Mouse (Mus musculus) left cerebral cortex, postnatal 14 days (tissue): ENCODE measurements at regions not wholly inside any gene's neighbourhood (a gene's known extent, or its start where the extent isn't known, plus 50 kb on each side); places are given as distances from the start of the nearest gene placed in this dataset.
"Not testable (repeated sequence)": the region's sequence is repeated elsewhere in the genome, so short reads cannot be mapped to it uniquely, and the experiment has no call there.

Source experiments
- DNase-seq, 2 experiments: peaks; one replicate each; pipeline ENCODE4 v3.0.0; 2021 to 2022; ENCODE audit warnings: low spot score in 2 of 2, mixed read lengths in 1 of 2
- intact Hi-C: fragments of 180-260 bp; cut with DNase I; formaldehyde crosslinking; loops from one replicate; pipeline ENCODE4 v1.15.1; 2025

DNA sequence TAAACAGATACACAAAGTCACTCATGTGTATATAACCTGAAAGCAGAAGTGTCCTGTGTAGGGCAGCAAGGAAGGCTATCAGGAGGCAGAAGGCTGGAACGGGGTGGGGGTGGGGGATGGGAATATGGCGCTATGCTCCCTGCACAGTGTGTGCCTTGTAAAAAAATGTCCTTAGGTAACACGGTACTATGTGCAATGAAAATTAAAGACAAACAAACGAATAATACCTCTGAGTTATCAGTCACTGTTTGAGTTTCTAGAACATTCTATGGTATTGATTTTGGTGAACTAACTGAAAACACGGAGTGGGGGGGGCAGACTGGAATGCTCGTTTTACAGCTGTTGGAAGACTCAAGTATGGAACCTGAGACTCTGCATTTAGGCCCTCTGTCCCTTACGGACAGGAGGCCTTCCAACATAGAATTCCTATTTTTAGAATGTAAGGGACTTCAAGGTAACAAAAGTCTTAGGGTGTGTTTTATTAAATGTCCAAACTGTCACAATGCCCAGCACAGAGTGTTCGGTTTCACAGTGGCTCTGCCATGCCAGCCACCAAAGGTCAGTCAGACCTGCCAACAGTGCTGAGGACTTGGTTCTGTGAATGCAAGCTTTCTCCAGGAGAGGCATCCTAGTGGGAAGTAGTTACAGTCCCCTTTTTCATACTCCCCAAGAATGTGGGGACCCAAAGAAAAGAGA, 240.6 kb downstream of the Ano6 start:
- DNase-seq = no peak
- intact Hi-C loops = no loop called here

DNA sequence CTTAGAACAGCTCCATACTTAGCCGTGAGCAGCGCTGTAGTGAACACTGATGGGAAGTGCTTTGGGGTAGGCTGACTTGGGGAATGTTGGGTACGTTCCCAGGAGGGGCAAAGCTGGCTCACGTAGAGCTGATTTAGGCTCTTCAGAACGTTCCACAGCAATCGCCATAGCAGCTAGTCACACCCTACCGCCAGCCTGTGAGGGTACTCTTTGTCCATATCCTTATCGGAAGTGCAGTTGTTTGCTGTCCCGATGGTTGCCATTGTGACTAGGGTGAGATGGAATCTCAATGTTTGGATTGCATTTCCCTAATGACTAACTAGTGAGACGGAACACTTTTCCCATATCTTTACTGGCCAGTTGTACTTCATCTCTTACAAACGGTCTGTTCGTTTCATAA, 244.6 kb downstream of the Ano6 start:
- intact Hi-C loops = no loop called here
- DNase-seq = no peak

DNA sequence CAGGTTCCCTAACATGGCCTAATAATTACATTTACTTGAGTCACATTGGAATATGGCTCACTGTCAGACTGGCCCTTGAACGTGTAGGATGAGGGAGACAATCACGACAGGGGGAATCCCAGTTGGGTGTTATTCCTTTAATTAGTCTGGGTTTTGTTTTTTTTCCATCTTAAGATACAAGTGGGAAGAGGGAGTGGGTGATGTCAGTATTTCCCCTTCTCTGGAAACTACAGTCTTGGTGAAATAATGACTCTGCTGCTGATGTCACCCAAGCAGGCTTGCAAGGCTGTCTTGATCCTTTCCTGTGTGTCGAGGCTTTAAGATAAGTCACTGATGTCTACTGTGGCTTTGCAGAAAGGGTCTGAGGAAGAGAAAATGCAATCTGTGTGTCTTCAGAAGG, 241.8 kb upstream of the Arid2 start:
- DNase-seq = no peak
- intact Hi-C loops = no loop called here

DNA sequence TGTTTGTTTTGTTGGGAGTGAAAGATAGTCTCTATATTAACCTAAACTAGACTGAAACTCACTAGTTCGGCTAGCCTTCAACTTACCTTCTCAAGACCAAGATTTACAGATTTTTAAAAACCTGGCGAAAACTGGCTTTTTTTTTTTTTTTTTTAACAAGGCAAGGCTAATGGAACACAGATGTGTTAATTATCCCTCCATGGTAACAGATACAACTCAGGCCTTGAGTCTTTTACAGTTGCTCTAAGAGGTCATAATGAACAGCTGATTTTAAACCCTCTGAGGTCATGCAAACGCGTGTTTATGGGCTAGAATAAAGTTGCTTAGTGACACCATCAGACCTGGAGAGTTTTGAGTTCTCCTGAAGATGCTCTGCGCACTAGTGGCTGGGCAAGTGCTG, 240.7 kb upstream of the Arid2 start:
- intact Hi-C loops = no loop called here
- no peak for DNase-seq

DNA sequence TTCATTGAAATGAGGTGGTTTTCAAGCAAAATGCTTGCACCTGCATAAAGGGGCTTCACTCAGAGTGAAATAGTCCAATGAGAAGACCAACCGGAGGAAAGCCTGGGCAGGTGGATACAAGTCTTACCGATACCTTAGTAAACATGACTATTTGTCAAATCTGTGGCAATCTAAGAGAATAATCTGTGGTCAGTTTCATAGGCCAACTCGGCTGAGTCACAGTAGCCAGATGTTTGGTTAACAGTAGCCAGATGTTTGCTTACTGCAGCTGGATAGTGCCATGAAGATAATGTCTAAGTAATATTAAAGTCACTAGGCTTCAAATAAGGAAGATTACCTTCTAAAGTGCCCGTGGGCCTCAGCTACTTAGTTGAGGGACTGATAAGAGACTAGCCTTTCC, 236.9 kb upstream of the Arid2 start:
- no peak for DNase-seq
- intact Hi-C loops = no loop called here

DNA sequence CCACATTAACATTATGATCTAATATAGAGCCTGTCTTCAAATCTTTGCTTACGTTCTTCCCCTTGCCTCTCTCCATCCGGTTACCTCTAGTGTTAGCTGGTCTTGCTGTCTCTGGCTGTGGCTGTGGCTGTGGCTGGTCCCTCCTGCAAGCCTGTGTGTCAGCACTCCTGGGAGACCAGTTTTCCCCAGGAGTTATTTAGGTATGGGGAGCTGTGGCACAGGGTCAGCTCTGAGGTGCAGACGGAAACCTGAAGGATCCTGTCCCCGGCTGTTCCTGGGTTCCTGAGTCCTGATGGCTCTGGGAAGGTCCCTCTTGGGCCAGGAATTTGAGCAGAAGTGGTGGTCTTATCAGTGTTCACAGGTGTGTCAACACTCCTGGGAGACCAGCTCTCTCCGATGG, 234.7 kb upstream of the Arid2 start:
- intact Hi-C loops = no loop called here
- no peak for DNase-seq

DNA sequence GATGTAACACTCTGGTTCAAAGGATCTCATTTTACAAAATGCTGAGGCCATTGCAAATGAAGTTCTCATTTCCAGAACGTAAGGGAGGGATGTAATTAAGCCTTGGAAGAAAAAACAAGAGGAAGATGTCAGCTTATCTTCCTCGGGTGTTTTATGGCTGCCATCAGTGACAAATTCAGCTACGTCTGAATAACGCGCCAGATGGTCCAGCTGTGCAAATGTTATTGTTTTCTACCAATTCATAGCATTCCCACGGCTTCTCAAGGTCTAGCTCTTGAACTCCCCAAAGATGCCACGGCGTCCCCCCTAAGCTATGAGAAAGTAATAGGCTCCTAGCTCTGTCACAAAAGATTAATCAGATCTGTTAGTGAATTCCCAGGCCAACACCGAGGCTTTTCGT, 232.0 kb upstream of the Arid2 start:
- intact Hi-C loops = no loop called here
- DNase-seq = no peak

- DNase-seq = no peak
- intact Hi-C loops = no loop called here
These were observed 231.4 kb upstream of the Arid2 start for GRCm38 (mm10) chr15:96055796-96056473.

DNA sequence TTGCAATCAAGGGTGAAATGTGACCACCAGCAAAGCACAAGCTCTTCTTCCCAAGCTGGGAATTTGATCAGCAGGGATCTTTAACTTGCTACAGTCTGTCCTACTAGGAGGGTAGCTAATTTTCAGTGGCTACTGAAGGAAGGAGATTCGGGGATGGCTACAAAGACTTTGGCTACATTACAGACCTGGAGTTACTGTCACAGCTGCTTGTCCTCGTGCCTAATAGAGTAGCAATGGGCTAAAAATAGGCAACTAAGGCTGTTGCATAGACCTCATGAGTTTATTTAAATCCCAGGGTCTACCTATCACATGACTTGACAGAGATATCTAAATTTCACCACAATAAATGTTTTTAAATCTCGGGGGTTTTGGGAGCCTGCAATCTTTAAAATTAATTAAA, 227.7 kb upstream of the Arid2 start:
- intact Hi-C loops = no loop called here
- DNase-seq = no peak

- intact Hi-C loops = no loop called here
- DNase-seq = no peak
These were observed 222.7 kb upstream of the Arid2 start for GRCm38 (mm10) chr15:96064499-96065217.

GRCm38 (mm10) chr15:96075615-96076014, 211.7 kb upstream of the Arid2 start:
- intact Hi-C loops = no loop called here

GRCm38 (mm10) chr15:96077756-96078155, 209.6 kb upstream of the Arid2 start:
- intact Hi-C loops = no loop called here
- DNase-seq = peak in 1 of 2 experiments; percentile 9

More at GRCm38 (mm10) chr15:96075615-96076014, 211.7 kb upstream of the Arid2 start:
- no peak for DNase-seq

DNA sequence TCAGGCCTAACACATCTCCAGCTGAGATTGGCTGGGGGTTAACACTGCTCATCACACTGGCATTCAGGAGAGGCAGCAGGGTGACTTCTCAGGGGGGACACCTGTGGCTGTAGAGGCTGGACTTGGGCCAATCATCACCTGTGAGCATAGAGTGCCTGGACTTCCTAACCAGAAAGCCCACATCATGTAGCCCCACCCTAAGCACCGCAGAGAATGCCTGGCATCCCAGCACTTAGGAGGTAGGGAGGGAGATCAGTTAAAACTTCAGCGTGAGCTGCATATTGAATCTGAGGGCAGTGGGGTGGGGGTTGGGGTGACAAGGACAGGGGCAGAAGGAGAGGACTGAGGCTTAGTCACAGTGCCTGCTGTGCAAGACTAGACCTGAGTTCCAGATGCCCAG, 208.7 kb upstream of the Arid2 start:
- DNase-seq = no peak
- intact Hi-C loops = no loop called here

- DNase-seq = no peak
- intact Hi-C loops = no loop called here
These were observed 197.6 kb upstream of the Arid2 start for GRCm38 (mm10) chr15:96089676-96090075.

DNA sequence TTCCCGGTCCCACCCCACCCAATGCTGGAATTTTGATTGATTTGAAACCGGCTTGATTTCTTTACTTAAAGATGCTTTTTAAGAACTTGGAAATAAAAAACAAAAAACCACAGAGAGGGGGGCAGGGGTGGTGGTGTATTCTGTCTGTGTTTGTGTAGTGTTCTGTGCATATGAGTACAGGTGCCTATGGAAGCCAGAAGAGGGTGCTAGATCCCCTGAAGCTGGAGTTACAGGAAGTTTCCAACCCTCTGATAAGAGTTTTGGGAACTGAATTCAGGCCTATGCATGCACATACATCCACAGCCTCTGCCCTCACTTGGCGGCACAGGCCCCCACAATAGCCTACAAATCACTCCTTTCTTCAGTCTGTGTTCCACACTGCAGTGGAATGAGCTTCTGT, 190.9 kb upstream of the Arid2 start:
- intact Hi-C loops = no loop called here
- no peak for DNase-seq

- intact Hi-C loops = no loop called here
These were observed 188.5 kb upstream of the Arid2 start for GRCm38 (mm10) chr15:96098821-96099220.

GRCm38 (mm10) chr15:96099844-96100640, 187.3 kb upstream of the Arid2 start:
- DNase-seq, intact Hi-C loops: not testable (repeated sequence)

More at GRCm38 (mm10) chr15:96098821-96099220, 188.5 kb upstream of the Arid2 start:
- no peak for DNase-seq

DNA sequence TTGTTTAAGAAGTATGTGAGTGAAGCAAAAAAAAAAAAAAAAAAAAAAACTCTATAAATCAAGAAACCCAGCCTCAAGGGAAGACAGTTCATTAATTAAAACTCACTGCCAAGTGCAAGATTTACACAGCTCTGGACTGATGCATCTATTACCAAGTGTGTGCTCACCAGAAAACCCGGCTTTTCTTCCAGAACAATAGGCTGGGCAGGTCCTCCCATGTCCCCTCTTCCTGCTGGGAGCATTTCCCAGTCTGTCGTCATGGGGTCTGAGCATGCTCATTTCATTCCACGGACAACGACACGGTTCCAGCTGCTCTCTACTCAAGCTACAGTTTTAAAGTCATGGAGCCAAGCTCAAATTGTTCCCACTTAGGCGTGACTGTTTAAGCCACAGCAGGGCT, 183.6 kb upstream of the Arid2 start:
- intact Hi-C loops = no loop called here
- no peak for DNase-seq

- no peak for DNase-seq
- intact Hi-C loops = no loop called here
These were observed 179.8 kb upstream of the Arid2 start for GRCm38 (mm10) chr15:96107503-96107902.

GRCm38 (mm10) chr15:96113091-96113490, 174.2 kb upstream of the Arid2 start:
- intact Hi-C loops = no loop called here
- no peak for DNase-seq
